Mouse (Mus musculus): ENCODE data around the gene Vps8.

- no peak for TF ChIP-seq CTCF (IDR thresholded peaks at IDR 0.05; ENCODE audit: extremely low read depth, insufficient read depth, low read length)
- no peak for TF ChIP-seq POLR2A (IDR thresholded peaks at IDR 0.05; ENCODE audit: extremely low read depth, insufficient read depth, low read length)
Observed at GRCm38 (mm10) chr16:21499656-21500055, 76.7 kb downstream of the Vps8 start.

Measured in cortical plate, adult 2 months (tissue).